Mouse (Mus musculus): ENCODE data around the gene Gm10803. TPM values are rescaled to one million over a fixed set of nuclear protein-coding genes. Genes with fewer than 3 reads are reported as not detected.
"Not testable (repeated sequence)": the region's sequence is repeated elsewhere in the genome, so short reads cannot be mapped to it uniquely, and the experiment has no call there.

Gm10803 gene
- not detected in 2 replicates for polyA plus RNA-seq (2015; fragmentation: Nextera tagmentation; extraction: Ambion mirVana)

DNA sequence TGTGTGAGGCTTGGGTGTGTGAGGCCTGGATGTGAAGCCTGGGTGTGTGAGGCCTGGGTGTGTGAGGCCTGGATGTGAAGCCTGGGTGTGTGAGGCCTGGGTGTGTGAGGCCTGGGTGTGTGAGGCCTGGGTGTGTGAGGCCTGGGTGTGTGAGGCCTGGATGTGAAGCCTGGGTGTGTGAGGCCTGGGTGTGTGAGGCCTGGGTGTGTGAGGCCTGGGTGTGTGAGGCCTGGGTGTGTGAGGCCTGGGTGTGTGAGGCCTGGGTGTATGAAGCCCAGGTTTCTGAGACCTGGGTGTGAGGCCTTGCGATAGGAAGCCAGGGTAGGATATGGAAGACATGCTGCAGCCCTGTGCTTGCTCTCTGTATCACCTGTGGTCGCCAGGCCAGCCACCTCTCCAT lies at the start of gene Gm10803:
Gene Gm10803 (plus strand): TSS at position 301 of the 400 bp plus-strand sequence.
- not testable (repeated sequence) for H3K9ac ChIP-seq; ATAC-seq (ENCODE audit: low FRiP score, low read depth); H3K4me1 ChIP-seq; H3K27ac ChIP-seq; H3K4me3 ChIP-seq; H3K9me3 ChIP-seq; H3K36me3 ChIP-seq; H3K4me2 ChIP-seq (replicated peaks); H3K27me3 ChIP-seq
- 86% methylated on average over 2 of the region's 2 CpGs for WGBS

GRCm38 (mm10) chr2:93510839-93511238 lies 49.5 kb upstream of the Gm10803 start:
- Histone ChIP-seq H3K9ac (no peak overlapping the region), H3K9me3 (no peaks in the 10 kb centered on the region), H3K4me1 (0 out of 2 replicates have a peak, but pooled peaks cover 3% of the 10 kb centered on the region), H3K4me3 (no peak overlapping the region), H3K27me3 (no peaks in the 10 kb centered on the region), H3K4me2 (replicated peaks) (no peak overlapping the region), H3K27ac (no peak overlapping the region), H3K36me3 (no peaks in the 10 kb centered on the region)
- 97% methylated on average over 1 of the region's 1 CpGs for WGBS
- ATAC-seq (ENCODE audit: low FRiP score, low read depth): no peak

- no peak for ATAC-seq (ENCODE audit: low FRiP score, low read depth)
- Histone ChIP-seq H3K4me3 (no peak overlapping the region), H3K36me3 (no peaks in the 10 kb centered on the region), H3K4me2 (replicated peaks) (no peak overlapping the region), H3K27me3 (no peaks in the 10 kb centered on the region), H3K9me3 (no peaks in the 10 kb centered on the region), H3K4me1 (0 out of 2 replicates have a peak, but pooled peaks cover 3% of the 10 kb centered on the region), H3K27ac (no peak overlapping the region), H3K9ac (no peak overlapping the region)
- 68% methylated on average over 7 of the region's 7 CpGs for WGBS
These were observed 48.2 kb upstream of the Gm10803 start for GRCm38 (mm10) chr2:93512130-93512529.

- Histone ChIP-seq H3K27ac (no peak overlapping the region), H3K27me3 (peaks cover 5% of the 10 kb centered on the region; the same call in 1 of the 2 replicates), H3K36me3 (no peaks in the 10 kb centered on the region), H3K9ac (no peak overlapping the region), H3K4me2 (replicated peaks) (no peak overlapping the region), H3K9me3 (no peaks in the 10 kb centered on the region), H3K4me3 (no peak overlapping the region), H3K4me1 (0 out of 2 replicates have a peak, but pooled peaks cover 3% of the 10 kb centered on the region)
- ATAC-seq (ENCODE audit: low FRiP score, low read depth): no peak
- 84% methylated on average over 4 of the region's 4 CpGs for WGBS
These were observed 45.1 kb upstream of the Gm10803 start for GRCm38 (mm10) chr2:93515246-93515645.

DNA sequence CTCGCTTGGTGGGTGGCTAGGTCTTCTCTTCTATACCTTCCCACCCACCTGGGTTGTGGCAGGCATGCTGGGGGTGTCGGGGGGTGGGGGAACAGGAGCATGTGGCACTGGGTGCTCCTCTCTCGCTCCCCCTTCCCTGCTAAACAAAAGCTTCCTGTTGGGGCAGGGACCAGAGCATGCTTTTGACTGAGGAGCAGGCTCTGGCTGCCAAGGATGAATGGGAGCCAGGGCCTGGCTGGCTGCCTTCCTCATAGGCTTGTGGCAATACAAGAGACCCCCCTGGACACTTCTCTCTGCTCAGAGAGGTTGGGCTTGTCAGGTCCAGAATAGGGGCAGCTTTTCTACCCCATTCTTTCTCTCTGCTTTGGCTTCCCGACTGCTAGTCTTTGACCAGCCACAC lies 39.3 kb upstream of the Gm10803 start:
- no peak for ATAC-seq (ENCODE audit: low FRiP score, low read depth)
- Histone ChIP-seq H3K9me3 (no peaks in the 10 kb centered on the region), H3K4me1 (peaks cover 24% of the 10 kb centered on the region), H3K4me3 (no peak overlapping the region), H3K27me3 (peaks cover 36% of the 10 kb centered on the region), H3K9ac (no peak overlapping the region), H3K4me2 (replicated peaks) (no peak overlapping the region), H3K36me3 (no peaks in the 10 kb centered on the region), H3K27ac (no peak overlapping the region)
- 79% methylated on average over 4 of the region's 4 CpGs for WGBS

DNA sequence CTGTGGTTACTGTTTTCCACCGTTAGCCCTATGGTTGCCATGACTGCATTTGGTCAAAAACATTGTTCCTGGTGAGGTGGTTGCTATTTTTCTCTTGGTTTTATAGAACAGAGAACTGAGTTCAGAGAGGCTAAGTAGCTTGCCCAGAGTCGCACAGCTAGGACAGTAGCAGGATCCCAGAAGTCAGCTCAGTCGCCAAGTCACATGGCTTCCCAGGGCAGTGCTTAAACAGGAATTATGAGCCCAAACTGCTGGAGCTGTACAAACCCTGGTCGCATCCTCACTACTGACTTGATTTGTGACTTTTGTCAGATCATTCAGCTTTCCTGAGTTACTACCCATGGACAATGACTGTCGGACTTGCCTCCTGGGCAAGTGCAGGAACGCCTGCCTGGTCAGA lies 38.8 kb upstream of the Gm10803 start:
- no peaks in the 10 kb centered on the region for H3K36me3 ChIP-seq
- H3K9ac ChIP-seq: no peak overlapping the region
- peaks cover 36% of the 10 kb centered on the region for H3K27me3 ChIP-seq
- WGBS: 53% methylated on average over 6 of the region's 6 CpGs
- no peaks in the 10 kb centered on the region for H3K9me3 ChIP-seq
- no peak overlapping the region for H3K4me3 ChIP-seq
- H3K4me1 ChIP-seq: peaks cover 24% of the 10 kb centered on the region
- peak overlapping the region; percentile 27; the same call in 1 of the 2 replicates for H3K4me2 ChIP-seq (replicated peaks)
- no peak for ATAC-seq (ENCODE audit: low FRiP score, low read depth)
- no peak overlapping the region for H3K27ac ChIP-seq

DNA sequence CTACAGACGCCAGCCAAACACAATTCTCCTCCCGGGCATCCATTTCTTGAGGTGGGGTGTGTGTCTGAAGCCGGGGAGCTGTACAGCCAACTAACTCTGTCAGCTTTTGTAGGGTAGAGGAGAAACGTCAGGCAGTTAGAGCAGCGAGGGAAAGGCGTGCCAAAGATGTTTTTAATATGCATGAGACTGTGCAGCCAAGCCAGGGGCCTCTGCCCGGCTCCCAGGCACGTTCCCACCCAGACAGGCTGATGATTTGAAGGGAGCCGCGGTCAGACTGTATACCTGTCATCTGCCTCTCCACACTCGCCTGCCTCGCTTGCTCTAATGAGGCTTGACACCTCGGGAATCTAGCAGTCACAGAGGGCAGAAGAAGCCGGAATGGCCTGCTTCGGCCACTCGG lies 38.4 kb upstream of the Gm10803 start:
- no peak overlapping the region for H3K9ac ChIP-seq
- H3K27ac ChIP-seq: no peak overlapping the region
- no peak overlapping the region for H3K4me3 ChIP-seq
- peak overlapping the region; percentile 27 for H3K4me2 ChIP-seq (replicated peaks)
- WGBS: 19% methylated on average over 16 of the region's 16 CpGs
- H3K9me3 ChIP-seq: no peaks in the 10 kb centered on the region
- H3K27me3 ChIP-seq: peaks cover 36% of the 10 kb centered on the region
- ATAC-seq (ENCODE audit: low FRiP score, low read depth): 0 out of 2 replicates have a peak, but pooled peaks have one; percentile 18
- peaks cover 24% of the 10 kb centered on the region for H3K4me1 ChIP-seq
- H3K36me3 ChIP-seq: no peaks in the 10 kb centered on the region

DNA sequence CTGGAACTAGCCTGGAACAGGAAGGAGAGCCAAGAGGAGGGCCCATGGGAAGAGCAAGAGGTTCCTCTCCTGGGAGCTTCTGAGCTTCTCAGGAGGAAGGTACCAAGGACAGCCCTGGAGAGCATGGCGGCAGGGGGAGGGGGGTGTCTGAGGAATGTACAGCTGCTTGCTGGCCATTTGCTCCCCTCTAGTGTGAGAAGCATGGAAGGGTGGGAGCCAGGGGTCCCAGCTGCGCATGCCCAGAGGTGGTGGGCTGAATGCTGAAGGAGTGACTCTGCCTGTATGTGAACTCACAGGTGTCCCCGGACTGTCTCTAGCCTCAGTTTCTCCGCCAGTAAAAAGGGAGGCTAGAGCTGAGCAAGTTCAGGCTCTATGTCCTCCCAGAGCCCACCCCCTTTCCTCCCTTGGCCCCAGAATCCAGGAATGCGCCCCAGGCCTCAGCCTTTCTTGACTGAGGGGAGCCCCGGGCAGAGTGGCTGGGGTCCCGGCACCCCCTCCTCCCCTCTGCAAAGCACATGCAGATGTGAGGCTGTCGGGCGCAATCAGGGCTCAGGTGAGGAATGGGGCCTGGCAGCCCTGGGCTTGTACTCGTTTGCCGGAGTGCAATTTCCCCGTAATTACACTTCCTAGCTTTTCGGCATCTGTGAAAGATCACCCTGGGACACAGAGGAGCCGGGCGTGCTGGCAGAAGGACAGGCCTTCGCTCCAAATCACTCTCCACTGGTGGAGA lies 35.2 kb upstream of the Gm10803 start:
- 22% methylated on average over 16 of the region's 16 CpGs for WGBS
- no peaks in the 10 kb centered on the region for H3K9me3 ChIP-seq
- H3K27me3 ChIP-seq: peaks cover 31% of the 10 kb centered on the region
- H3K4me1 ChIP-seq: peaks cover 24% of the 10 kb centered on the region
- H3K36me3 ChIP-seq: no peaks in the 10 kb centered on the region
- H3K4me2 ChIP-seq (replicated peaks): 0 out of 2 replicates have a peak overlapping the region, but pooled peaks have one; percentile 11
- no peak overlapping the region; the same call in 1 of the 2 replicates for H3K27ac ChIP-seq
- H3K4me3 ChIP-seq: no peak overlapping the region
- ATAC-seq (ENCODE audit: low FRiP score, low read depth): peak; percentile 33; the same call in 1 of the 2 replicates
- 0 out of 2 replicates have a peak overlapping the region, but pooled peaks have one; percentile 13 for H3K9ac ChIP-seq

DNA sequence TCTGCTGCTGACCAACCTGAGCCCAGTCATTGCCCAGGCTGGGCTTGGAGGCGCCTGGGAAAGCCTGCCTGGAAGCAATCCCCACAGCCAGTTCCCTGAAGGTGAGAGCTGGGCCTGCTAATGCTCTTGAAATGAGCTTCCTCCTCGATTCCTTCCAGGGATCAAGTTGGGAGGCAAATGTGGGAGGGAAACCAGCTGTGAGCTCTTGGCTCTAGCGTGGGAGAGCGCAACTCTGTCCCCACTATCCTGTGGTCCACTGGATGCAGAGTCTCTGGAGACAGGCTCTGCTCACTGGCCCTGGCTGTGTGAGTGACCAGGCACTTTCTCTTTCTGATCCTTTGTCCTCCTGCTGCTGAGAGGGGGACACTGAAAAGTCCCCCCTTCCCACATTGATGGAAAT lies 30.8 kb upstream of the Gm10803 start:
- H3K27me3 ChIP-seq: peaks cover 16% of the 10 kb centered on the region; the same call in 1 of the 2 replicates
- peak overlapping the region; percentile 26; the same call in 1 of the 2 replicates for H3K9ac ChIP-seq
- peaks cover 13% of the 10 kb centered on the region for H3K4me1 ChIP-seq
- no peak overlapping the region for H3K4me2 ChIP-seq (replicated peaks)
- no peaks in the 10 kb centered on the region for H3K9me3 ChIP-seq
- 29% methylated on average over 4 of the region's 4 CpGs for WGBS
- no peak overlapping the region for H3K4me3 ChIP-seq
- ATAC-seq (ENCODE audit: low FRiP score, low read depth): no peak
- no peak overlapping the region; the same call in 1 of the 2 replicates for H3K27ac ChIP-seq
- H3K36me3 ChIP-seq: no peaks in the 10 kb centered on the region

DNA sequence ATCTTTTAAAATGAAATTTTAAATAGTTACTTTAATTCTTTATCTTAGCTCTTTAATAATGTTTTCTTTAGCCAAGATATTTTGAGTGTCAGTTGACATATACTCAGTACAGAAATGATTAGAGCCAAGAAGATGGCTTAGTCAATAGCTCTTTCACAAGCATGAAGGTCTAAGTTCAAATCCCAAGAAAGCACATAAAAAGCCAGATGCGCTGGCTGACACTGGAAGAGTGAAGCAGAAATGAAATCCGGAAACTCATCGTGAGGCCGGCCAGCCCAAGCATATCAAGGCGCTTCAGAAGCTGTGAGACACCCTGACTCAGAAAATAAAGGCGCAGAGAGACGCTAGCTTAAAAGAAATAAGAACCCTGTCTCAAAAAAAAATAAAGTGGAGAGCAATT lies 26.5 kb upstream of the Gm10803 start:
- 82% methylated on average over 7 of the region's 7 CpGs for WGBS
- Histone ChIP-seq H3K9me3 (no peaks in the 10 kb centered on the region), H3K27me3 (0 out of 2 replicates have a peak, but pooled peaks cover 8% of the 10 kb centered on the region), H3K4me2 (replicated peaks) (no peak overlapping the region), H3K4me3 (no peak overlapping the region), H3K9ac (no peak overlapping the region), H3K36me3 (no peaks in the 10 kb centered on the region), H3K27ac (no peak overlapping the region), H3K4me1 (peaks cover 22% of the 10 kb centered on the region)
- ATAC-seq (ENCODE audit: low FRiP score, low read depth): no peak

- ATAC-seq (ENCODE audit: low FRiP score, low read depth): peak; percentile 60
- Histone ChIP-seq H3K27me3 (peaks cover 20% of the 10 kb centered on the region), H3K4me2 (replicated peaks) (peak overlapping the region; percentile 3), H3K9ac (no peak overlapping the region), H3K36me3 (no peaks in the 10 kb centered on the region), H3K27ac (no peak overlapping the region), H3K4me3 (no peak overlapping the region), H3K9me3 (no peaks in the 10 kb centered on the region), H3K4me1 (peaks cover 22% of the 10 kb centered on the region)
- 24% methylated on average over 3 of the region's 3 CpGs for WGBS
These were observed 22.9 kb upstream of the Gm10803 start for GRCm38 (mm10) chr2:93537385-93537967.

GRCm38 (mm10) chr2:93538140-93538539 lies 22.2 kb upstream of the Gm10803 start:
- no peak overlapping the region; the same call in 1 of the 2 replicates for H3K4me2 ChIP-seq (replicated peaks)
- H3K36me3 ChIP-seq: no peaks in the 10 kb centered on the region
- H3K4me3 ChIP-seq: no peak overlapping the region
- peaks cover 19% of the 10 kb centered on the region for H3K27me3 ChIP-seq
- peak overlapping the region; percentile 15; the same call in 1 of the 2 replicates for H3K9ac ChIP-seq
- peaks cover 22% of the 10 kb centered on the region for H3K4me1 ChIP-seq
- no peaks in the 10 kb centered on the region for H3K9me3 ChIP-seq
- H3K27ac ChIP-seq: no peak overlapping the region
- WGBS: 11% methylated on average over 6 of the region's 6 CpGs
- peak; percentile 30; the same call in 1 of the 2 replicates for ATAC-seq (ENCODE audit: low FRiP score, low read depth)

Data from limb, embryonic 13.5 days (tissue).